Mouse (Mus musculus): ENCODE data around the gene Gm10718. TPM values are rescaled to one million over a fixed set of nuclear protein-coding genes. Genes with fewer than 3 reads are reported as not detected.
"Not testable (repeated sequence)": the region's sequence is repeated elsewhere in the genome, so short reads cannot be mapped to it uniquely, and the experiment has no call there.

Gene Gm10718
- not detected in 2 replicates for polyA plus RNA-seq (2012; rRNA removed)

- DNase-seq (ENCODE audit: low read depth, low spot score), result not testable (repeated sequence)
- WGBS, result 76% methylated on average over 12 of the region's 13 CpGs
Observed at GRCm38 (mm10) chr9:3023312-3023984, at the start of gene Gm10718. TSS of gene Gm10718 (plus strand) at chr9:3023547.

- DNase-seq (ENCODE audit: low read depth, low spot score), result peak; percentile 19
- 75% methylated on average over 12 of the region's 12 CpGs for WGBS
Observed at GRCm38 (mm10) chr9:3000445-3000972, 22.8 kb upstream of the Gm10718 start, which contains the start of gene Gm10722. TSS of gene Gm10722 (plus strand) at chr9:3000922.

- not testable (repeated sequence) for DNase-seq (ENCODE audit: low read depth, low spot score)
- 66% methylated on average over 8 of the region's 8 CpGs for WGBS
Observed at GRCm38 (mm10) chr9:3001006-3001405, 22.3 kb upstream of the Gm10718 start.

GRCm38 (mm10) chr9:3001948-3002659 lies 21.2 kb upstream of the Gm10718 start:
- DNase-seq (ENCODE audit: low read depth, low spot score), result peak; percentile 1
- 68% methylated on average over 9 of the region's 11 CpGs for WGBS

GRCm38 (mm10) chr9:3002794-3003396 lies 20.5 kb upstream of the Gm10718 start, which contains the start of gene Gm11168:
TSS of gene Gm11168 (plus strand) at chr9:3003346.
- WGBS, result 76% methylated on average over 6 of the region's 14 CpGs
- DNase-seq (ENCODE audit: low read depth, low spot score), result not testable (repeated sequence)

- WGBS, result 85% methylated on average over 1 of the region's 5 CpGs
- not testable (repeated sequence) for DNase-seq (ENCODE audit: low read depth, low spot score)
Observed at GRCm38 (mm10) chr9:3006179-3006578, 17.2 kb upstream of the Gm10718 start.

- not testable (repeated sequence) for DNase-seq (ENCODE audit: low read depth, low spot score)
- WGBS, result 73% methylated on average over 8 of the region's 8 CpGs
Observed at GRCm38 (mm10) chr9:3006636-3007035, 16.7 kb upstream of the Gm10718 start.

- WGBS, result 81% methylated on average over 8 of the region's 9 CpGs
- DNase-seq (ENCODE audit: low read depth, low spot score), result peak; percentile 1
Observed at GRCm38 (mm10) chr9:3007272-3007671, 16.1 kb upstream of the Gm10718 start.

- WGBS, result no CpG with 5 or more reads among the region's 5 CpGs
- DNase-seq (ENCODE audit: low read depth, low spot score), result not testable (repeated sequence)
Observed at GRCm38 (mm10) chr9:3009331-3009730, 14.0 kb upstream of the Gm10718 start.

- not testable (repeated sequence) for DNase-seq (ENCODE audit: low read depth, low spot score)
- WGBS, result 81% methylated on average over 3 of the region's 7 CpGs
Observed at GRCm38 (mm10) chr9:3012054-3012621, 11.2 kb upstream of the Gm10718 start.

- no CpG with 5 or more reads among the region's 11 CpGs for WGBS
- not testable (repeated sequence) for DNase-seq (ENCODE audit: low read depth, low spot score)
Observed at GRCm38 (mm10) chr9:3012733-3013279, 10.5 kb upstream of the Gm10718 start, which contains the start of gene Gm10721. TSS of gene Gm10721 (plus strand) at chr9:3013140.

- not testable (repeated sequence) for DNase-seq (ENCODE audit: low read depth, low spot score)
- WGBS, result 72% methylated on average over 5 of the region's 9 CpGs
Observed at GRCm38 (mm10) chr9:3015354-3015753, 8.0 kb upstream of the Gm10718 start, which contains the start of gene Gm10720. TSS of gene Gm10720 (plus strand) at chr9:3015654.

GRCm38 (mm10) chr9:3015896-3016295 lies 7.5 kb upstream of the Gm10718 start:
- DNase-seq (ENCODE audit: low read depth, low spot score), result not testable (repeated sequence)
- WGBS, result 84% methylated on average over 6 of the region's 6 CpGs

GRCm38 (mm10) chr9:3017108-3017507 lies 6.2 kb upstream of the Gm10718 start, which contains the start of gene Gm10719:
TSS of gene Gm10719 (plus strand) at chr9:3017408.
- not testable (repeated sequence) for DNase-seq (ENCODE audit: low read depth, low spot score)
- WGBS, result 71% methylated on average over 1 of the region's 9 CpGs

GRCm38 (mm10) chr9:3018944-3019343 lies 4.4 kb upstream of the Gm10718 start:
- WGBS, result 61% methylated on average over 9 of the region's 9 CpGs

GRCm38 (mm10) chr9:3019835-3020727 lies 3.3 kb upstream of the Gm10718 start:
- DNase-seq (ENCODE audit: low read depth, low spot score), result not testable (repeated sequence)
- 81% methylated on average over 17 of the region's 19 CpGs for WGBS

More at GRCm38 (mm10) chr9:3018944-3019343, 4.4 kb upstream of the Gm10718 start:
- not testable (repeated sequence) for DNase-seq (ENCODE audit: low read depth, low spot score)

GRCm38 (mm10) chr9:3022316-3023008 lies 885 bp upstream of the Gm10718 start:
- not testable (repeated sequence) for DNase-seq (ENCODE audit: low read depth, low spot score)
- 76% methylated on average over 11 of the region's 13 CpGs for WGBS
